ENCODE assay signal across 8 mouse cellular contexts in genomic region chr7:4623544-4624189, GRCm38 (mm10). TPM values are rescaled to one million over a fixed set of nuclear protein-coding genes. Genes with fewer than 3 reads are reported as not detected.
DNase-seq lines count a peak whose midpoint lies in the region; ATAC-seq and TF ChIP-seq lines count a peak whose summit lies in the region.

No protein-coding gene starts in this region.

- H3K27me3 ChIP-seq in C2C12 (ENCODE audit: control insufficient read depth, insufficient read depth, insufficient read length), result no peaks in the 10 kb centered on the region
- H3K27me3 ChIP-seq in forebrain, embryonic 15.5 days, result no peaks in the 10 kb centered on the region

- H3K79me3 ChIP-seq in C2C12 (ENCODE audit: low read depth), result no peaks in the 10 kb centered on the region

- no peak overlapping the region for H3ac ChIP-seq in C2C12 (ENCODE audit: control insufficient read depth, insufficient read length, low read depth)

- H3K79me2 ChIP-seq in C2C12 (ENCODE audit: control insufficient read depth, insufficient read depth), result no peaks in the 10 kb centered on the region

- H3K27ac ChIP-seq in forebrain, embryonic 15.5 days (replicated peaks), result no peak overlapping the region

- no peak overlapping the region for H3K9ac ChIP-seq in forebrain, embryonic 15.5 days (replicated peaks)

- no peaks in the 10 kb centered on the region for H3K9me3 ChIP-seq in forebrain, embryonic 15.5 days

- no peaks in the 10 kb centered on the region for H3K36me3 ChIP-seq in C2C12 (ENCODE audit: control insufficient read depth, insufficient read depth)
- H3K36me3 ChIP-seq in forebrain, embryonic 15.5 days, result peaks cover 3% of the 10 kb centered on the region; the same call in 1 of the 2 replicates

- TF ChIP-seq CTCF in C2C12 (IDR thresholded peaks at IDR 0.05; ENCODE audit: control insufficient read depth, insufficient read depth, insufficient read length), result peak; percentile 20

- no peak overlapping the region for H3K4me2 ChIP-seq in forebrain, embryonic 15.5 days (replicated peaks)

- H3K4me1 ChIP-seq in forebrain, embryonic 15.5 days, result no peaks in the 10 kb centered on the region

- peak; percentile 41 for DNase-seq in cerebellum, adult 11 months
- no peak for DNase-seq in cerebellum, postnatal 4 days (ENCODE audit: low spot score in 2 of 2)
- DNase-seq in c-Kit-positive CD71-negative TER-119-negative erythroid progenitor cells, embryonic 14.5 days (ENCODE audit: low read depth), result peak; percentile 56
- peak; percentile 72 for DNase-seq in kidney, postnatal 10 days
- DNase-seq in spleen, postnatal 4 days (ENCODE audit: low spot score in 2 of 2), result peak; percentile 62 to 79

- WGBS in forebrain, embryonic 15.5 days, result 34% methylated on average over 3 of the region's 4 CpGs

- no peak overlapping the region for H3K4me3 ChIP-seq in C2C12 (ENCODE audit: insufficient read depth, poor library complexity, severe bottlenecking)
- no peak overlapping the region for H3K4me3 ChIP-seq in forebrain, embryonic 15.5 days

- 0 out of 2 replicates have a peak, but pooled peaks have one; percentile 62 for ATAC-seq in forebrain, embryonic 15.5 days (replicated peaks)
- ATAC-seq in megakaryocyte progenitor cell, adult 5-6 weeks (replicated peaks; ENCODE audit: poor library complexity), result peak; percentile 45

TF ChIP-seq in C2C12, 6 proteins besides CTCF, POLR2A, EP300 and RAD21:
- TF ChIP-seq CEBPB (IDR thresholded peaks at IDR 0.05; ENCODE audit: low read depth) (no peak), MYOD1 (IDR thresholded peaks at IDR 0.05; ENCODE audit: control insufficient read depth, insufficient read length, low read depth) (no peak), MAX (IDR thresholded peaks at IDR 0.05) (no peak), USF1 (IDR thresholded peaks at IDR 0.05; ENCODE audit: low read depth) (no peak), MYOG (IDR thresholded peaks at IDR 0.05; ENCODE audit: control insufficient read depth, extremely low read depth, insufficient read length) (no peak), FOSL1 (IDR thresholded peaks at IDR 0.05; ENCODE audit: insufficient read depth, low read length, poor library complexity, severe bottlenecking) (no peak)
TF ChIP-seq in C2C12: peak in this region for 0.

RNA-seq across cellular contexts. Expression of gene Tmem86b, which starts 7.6 kb away (rescaled TPM):
- polyA plus RNA-seq in C2C12 (2012; fragmentation: generic; extraction: Trizol), result 2.8 TPM
- 2.7 and 3.1 TPM in 2 replicates for polyA plus RNA-seq in forebrain, embryonic 15.5 days (2015; fragmentation: Nextera tagmentation; extraction: Ambion mirVana)
- 6.7 and 8.9 TPM in 2 replicates for total RNA-seq in megakaryocyte progenitor cell, adult 5-6 weeks (2015)
- 15.2 and 22.4 TPM in 2 replicates for total RNA-seq in megakaryocyte progenitor cell, adult 5-6 weeks (2017)

RNA-seq across cellular contexts. Expression of gene Ptprh, which starts 19.8 kb away (rescaled TPM):
- not detected for polyA plus RNA-seq in C2C12 (2012; fragmentation: generic; extraction: Trizol)
- 0.24 and 0.52 TPM in 2 replicates for polyA plus RNA-seq in forebrain, embryonic 15.5 days (2015; fragmentation: Nextera tagmentation; extraction: Ambion mirVana)
- not detected in 2 replicates for total RNA-seq in megakaryocyte progenitor cell, adult 5-6 weeks (2015)
- total RNA-seq in megakaryocyte progenitor cell, adult 5-6 weeks (2017), result not detected in 2 replicates

RNA-seq across cellular contexts. Expression of gene Ppp6r1, which starts 35.2 kb away (rescaled TPM):
- polyA plus RNA-seq in C2C12 (2012; fragmentation: generic; extraction: Trizol), result 56.1 TPM
- 9.2 and 9.3 TPM in 2 replicates for polyA plus RNA-seq in forebrain, embryonic 15.5 days (2015; fragmentation: Nextera tagmentation; extraction: Ambion mirVana)
- total RNA-seq in megakaryocyte progenitor cell, adult 5-6 weeks (2015), result 99.0 and 102 TPM in 2 replicates
- total RNA-seq in megakaryocyte progenitor cell, adult 5-6 weeks (2017), result 124 and 144 TPM in 2 replicates

Comparison
In these comparisons a context has a peak if more than half of its experiments do, and no peak if none do; other contexts are left out.
1. DNase-seq: peak in cerebellum, adult 11 months (single experiment), c-Kit-positive CD71-negative TER-119-negative erythroid progenitor cells, embryonic 14.5 days (single experiment), kidney, postnatal 10 days (single experiment) and spleen, postnatal 4 days (2 of 2); none in cerebellum, postnatal 4 days (0 of 2).